Mouse (Mus musculus): ENCODE data around the gene Lrp10.

DNA sequence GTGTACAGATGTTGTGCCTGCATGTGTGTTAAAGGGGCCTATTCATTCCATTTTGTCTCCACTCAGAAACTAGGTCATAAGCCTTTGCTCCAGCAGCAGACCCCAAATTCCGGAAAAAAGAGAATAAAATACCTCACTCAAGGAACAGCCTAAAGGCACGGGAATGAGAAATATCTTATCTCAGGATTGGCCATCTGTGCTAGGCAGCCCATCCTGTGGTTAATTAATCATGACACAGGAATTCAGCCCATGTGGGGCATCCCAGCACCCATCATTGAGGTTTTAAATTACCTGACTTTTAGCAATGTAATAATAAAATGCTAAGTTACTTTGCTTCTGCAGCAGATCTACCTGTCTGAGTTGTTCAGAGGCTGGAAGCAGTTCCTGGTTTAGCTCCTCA lies 37.4 kb downstream of the Lrp10 start:
- TF ChIP-seq POLR2A (IDR thresholded peaks at IDR 0.05; ENCODE audit: low read depth, low read length) = no peak
- TF ChIP-seq CTCF (conservative IDR thresholded peaks at IDR 0.05; ENCODE audit: insufficient read depth, insufficient read length, low read depth, low read length) = no peak

All from kidney, adult 2 months (tissue).